Comparison of ENCODE assay signal across 27 mouse cellular contexts in genomic region chr3:78955364-78955763, GRCm38 (mm10).
DNase-seq lines count a peak whose midpoint lies in the region; ATAC-seq and TF ChIP-seq lines count a peak whose summit lies in the region.
"Had no signal": no experiment of that assay in that cellular context is flagged by ENCODE, and none has a peak within 500 bp of the region (broad histone marks: within the 10 kb centered on the region; RNA-seq: fewer than 3 reads in every experiment).

No protein-coding gene starts in this region.

- H3K27ac ChIP-seq in forebrain, postnatal 0 days (ENCODE audit: low read depth, low read length), result no peak overlapping the region
- H3K27ac ChIP-seq in forebrain, embryonic 15.5 days (replicated peaks), result no peak overlapping the region
- no peak overlapping the region for H3K27ac ChIP-seq in heart, adult 2 months
- H3K27ac ChIP-seq in layer of hippocampus, adult 2 months, result no peak overlapping the region
- H3K27ac ChIP-seq: embryonic facial prominence, embryonic 13.5 days; embryonic facial prominence, embryonic 15.5 days; forebrain, embryonic 10.5 days; forebrain, embryonic 12.5 days had no signal

- no peak for TF ChIP-seq EP300 in heart, adult 2 months (IDR thresholded peaks at IDR 0.05; ENCODE audit: insufficient read depth, low read depth, low read length)

- no peak overlapping the region for H3K4me2 ChIP-seq in forebrain, postnatal 0 days (ENCODE audit: low read depth)
- H3K4me2 ChIP-seq in forebrain, embryonic 15.5 days (replicated peaks), result no peak overlapping the region
- H3K4me2 ChIP-seq: embryonic facial prominence, embryonic 13.5 days; embryonic facial prominence, embryonic 15.5 days; forebrain, embryonic 12.5 days had no signal

- no peaks in the 10 kb centered on the region for H3K4me1 ChIP-seq in forebrain, postnatal 0 days (ENCODE audit: insufficient read depth)
- no peaks in the 10 kb centered on the region for H3K4me1 ChIP-seq in forebrain, embryonic 15.5 days
- H3K4me1 ChIP-seq in heart, adult 2 months (ENCODE audit: control insufficient read depth, insufficient read depth, low read length), result no peaks in the 10 kb centered on the region; the same call in 1 of the 2 replicates
- H3K4me1 ChIP-seq: embryonic facial prominence, embryonic 13.5 days; embryonic facial prominence, embryonic 15.5 days; forebrain, embryonic 10.5 days; forebrain, embryonic 12.5 days had no signal

- H3K9ac ChIP-seq in forebrain, postnatal 0 days, result no peak overlapping the region
- no peak overlapping the region for H3K9ac ChIP-seq in forebrain, embryonic 15.5 days (replicated peaks)
- H3K9ac ChIP-seq in heart, adult 2 months (ENCODE audit: low read depth, low read length), result peak overlapping the region; percentile 28
- H3K9ac ChIP-seq: embryonic facial prominence, embryonic 13.5 days; embryonic facial prominence, embryonic 15.5 days; forebrain, embryonic 12.5 days had no signal

- intact Hi-C loops in heart, adult 2 months (cut with DNase I), result loop anchor here (5.0 kb wide), 2 partner anchors 332 to 542 kb away; partner anchors contain the start of gene Rapgef2
- intact Hi-C loops in heart, postnatal 25 days (cut with DNase I), result loop anchor here (5.0 to 10.0 kb wide), 3 partner anchors 137 to 632 kb away; no protein-coding TSS in a partner anchor

- TF ChIP-seq POLR2A in heart, adult 2 months (IDR thresholded peaks at IDR 0.05; ENCODE audit: insufficient read depth, low read depth, low read length), result no peak

- TF ChIP-seq CTCF in forebrain, postnatal 0 days (IDR thresholded peaks at IDR 0.05; ENCODE audit: low read depth), result no peak
- no peak for TF ChIP-seq CTCF in heart, adult 2 months (IDR thresholded peaks at IDR 0.05)
- no peak for TF ChIP-seq CTCF in layer of hippocampus, adult 2 months (conservative IDR thresholded peaks at IDR 0.05)

- DNase-seq in forebrain, postnatal 0 days, result no peak
- DNase-seq in heart, adult 2 months, result no peak
- DNase-seq in heart, postnatal 25 days (ENCODE audit: low spot score), result no peak
- DNase-seq in brain, adult 2 months (ENCODE audit: low read depth, low spot score), result peak; percentile 56
- no peak for DNase-seq in layer of hippocampus, adult 2 months (ENCODE audit: low spot score in 2 of 2)
- DNase-seq: adrenal gland, adult 8-10 months; adrenal gland, postnatal 14 days; adrenal gland, postnatal 36 days; B cell, adult 2 months; cerebellum, adult 11 months; cerebellum, adult 18-20 months; cerebellum, adult 8-10 months; cerebellum, adult 9-11 months; cerebellum, postnatal 14 days; cerebellum, postnatal 36 days; embryo, embryonic 11 days had no signal

- 72% methylated on average over 7 of the region's 7 CpGs for WGBS in forebrain, postnatal 0 days
- 87% methylated on average over 7 of the region's 7 CpGs for WGBS in forebrain, embryonic 15.5 days
- 38% methylated on average over 7 of the region's 7 CpGs for WGBS in heart, adult 2 months

- no peaks in the 10 kb centered on the region for H3K36me3 ChIP-seq in forebrain, postnatal 0 days (ENCODE audit: insufficient read depth)
- no peaks in the 10 kb centered on the region for H3K36me3 ChIP-seq in forebrain, embryonic 15.5 days
- no peaks in the 10 kb centered on the region for H3K36me3 ChIP-seq in heart, adult 2 months (ENCODE audit: control insufficient read depth, insufficient read depth, low read length)
- H3K36me3 ChIP-seq: embryonic facial prominence, embryonic 13.5 days; embryonic facial prominence, embryonic 15.5 days; forebrain, embryonic 10.5 days; forebrain, embryonic 12.5 days; G1E had no signal

- no peaks in the 10 kb centered on the region for H3K9me3 ChIP-seq in forebrain, postnatal 0 days (ENCODE audit: low read length)
- no peaks in the 10 kb centered on the region for H3K9me3 ChIP-seq in forebrain, embryonic 15.5 days
- H3K9me3 ChIP-seq: embryonic facial prominence, embryonic 13.5 days; embryonic facial prominence, embryonic 15.5 days; forebrain, embryonic 10.5 days; forebrain, embryonic 12.5 days had no signal

- H3K4me3 ChIP-seq in forebrain, postnatal 0 days (ENCODE audit: low read depth, low read length), result no peak overlapping the region
- no peak overlapping the region for H3K4me3 ChIP-seq in forebrain, embryonic 15.5 days
- no peak overlapping the region for H3K4me3 ChIP-seq in heart, adult 2 months
- H3K4me3 ChIP-seq in layer of hippocampus, adult 2 months, result no peak overlapping the region
- H3K4me3 ChIP-seq: embryonic facial prominence, embryonic 13.5 days; embryonic facial prominence, embryonic 15.5 days; erythroblast, embryonic 14.5 days; forebrain, embryonic 10.5 days; forebrain, embryonic 12.5 days had no signal

- no peaks in the 10 kb centered on the region for H3K27me3 ChIP-seq in forebrain, postnatal 0 days (ENCODE audit: insufficient read depth, low read length)
- H3K27me3 ChIP-seq in forebrain, embryonic 15.5 days, result no peaks in the 10 kb centered on the region
- H3K27me3 ChIP-seq in heart, adult 2 months (ENCODE audit: control insufficient read depth, insufficient read depth, low read length), result no peaks in the 10 kb centered on the region
- H3K27me3 ChIP-seq: embryonic facial prominence, embryonic 15.5 days; forebrain, embryonic 12.5 days had no signal

- peak; percentile 38; the same call in 1 of the 2 replicates for ATAC-seq in forebrain, postnatal 0 days
- ATAC-seq in forebrain, embryonic 15.5 days (replicated peaks), result no peak
- ATAC-seq: activated CD4-positive, CD25-positive, alpha-beta regulatory T cell, adult 4 months; CD4-positive, CD25-positive, alpha-beta regulatory T cell, adult 4 months; forebrain, embryonic 14.5 days; Patski had no signal

- H3K79me2 ChIP-seq in heart, adult 2 months (replicated peaks; ENCODE audit: control insufficient read depth, insufficient read depth, low read length), result no peaks in the 10 kb centered on the region
